Mouse (Mus musculus) ES-Bruce4 (cell line): ENCODE measurements at regions not wholly inside any gene's neighbourhood (a gene's known extent, or its start where the extent isn't known, plus 50 kb on each side); places are given as distances from the start of the nearest gene placed in this dataset.

ENCODE experiments used
- CTCF ChIP-seq: IDR thresholded peaks from one replicate; pipeline ENCODE4 v1.8.1; 2011; ENCODE audit warnings: low read depth, low read length
- EP300 ChIP-seq: IDR thresholded peaks from 2 replicates; pipeline ENCODE4 v1.6.1; 2011; ENCODE audit warnings: low read depth, low read length; ENCODE audit not compliant: insufficient read depth

GRCm38 (mm10) chr12:27083089-27083488 is 259.3 kb downstream of the Sox11 start:
- TF ChIP-seq CTCF (no peak), EP300 (peak; percentile 98)
